Mouse (Mus musculus): ENCODE results near the gene Ppm1d. TPM values are rescaled to one million over a fixed set of nuclear protein-coding genes. Genes with fewer than 3 reads are reported as not detected.
A peak's percentile ranks its signal among the peaks of the same experiment; 100 is the strongest.

The Ppm1d gene
- polyA plus RNA-seq, 1 experiment, result 12.8 TPM

- Histone ChIP-seq H3K36me3 (ENCODE audit: control insufficient read depth, insufficient read depth, low read length) (no peaks in the 10 kb centered on the region), H3K27me3 (ENCODE audit: control insufficient read depth, insufficient read depth, low read length) (no peaks in the 10 kb centered on the region), H3K4me3 (ENCODE audit: control insufficient read depth, insufficient read depth, low read length) (no peak overlapping the region), H3K27ac (ENCODE audit: control insufficient read depth, insufficient read depth, low read length) (no peak overlapping the region), H3K4me1 (replicated peaks; ENCODE audit: control insufficient read depth, insufficient read depth, low read length) (0 out of 2 replicates have a peak, but pooled peaks cover 2% of the 10 kb centered on the region)
- DNase-seq, result no peak
- no peak for TF ChIP-seq CTCF (IDR thresholded peaks at IDR 0.05; ENCODE audit: borderline replicate concordance, control insufficient read depth, extremely low read depth, insufficient read depth, low read length, poor library complexity)
- no peak for TF ChIP-seq POLR2A (IDR thresholded peaks at IDR 0.05; ENCODE audit: control insufficient read depth, extremely low read depth, insufficient read depth, low read length, poor library complexity)
- WGBS, result 71% methylated on average over 4 of the region's 4 CpGs
Observed at GRCm38 (mm10) chr11:85306577-85307260, 4.3 kb upstream of the Ppm1d start.

- no peak overlapping the region for H3K4me3 ChIP-seq (ENCODE audit: control insufficient read depth, insufficient read depth, low read length)
- no peaks in the 10 kb centered on the region for H3K36me3 ChIP-seq (ENCODE audit: control insufficient read depth, insufficient read depth, low read length)
- no peak overlapping the region for H3K27ac ChIP-seq (ENCODE audit: control insufficient read depth, insufficient read depth, low read length)
- WGBS, result 71% methylated on average over 2 of the region's 2 CpGs
- H3K4me1 ChIP-seq (replicated peaks; ENCODE audit: control insufficient read depth, insufficient read depth, low read length), result peaks cover 5% of the 10 kb centered on the region
- H3K27me3 ChIP-seq (ENCODE audit: control insufficient read depth, insufficient read depth, low read length), result no peaks in the 10 kb centered on the region
- DNase-seq, result no peak
- TF ChIP-seq POLR2A (IDR thresholded peaks at IDR 0.05; ENCODE audit: control insufficient read depth, extremely low read depth, insufficient read depth, low read length, poor library complexity) (no peak), CTCF (IDR thresholded peaks at IDR 0.05; ENCODE audit: borderline replicate concordance, control insufficient read depth, extremely low read depth, insufficient read depth, low read length, poor library complexity) (no peak)
Observed at GRCm38 (mm10) chr11:85308799-85309198, 2.2 kb upstream of the Ppm1d start.

GRCm38 (mm10) chr11:85310407-85310712 lies 684 bp upstream of the Ppm1d start:
- Histone ChIP-seq H3K4me3 (ENCODE audit: control insufficient read depth, insufficient read depth, low read length) (peak overlapping the region; percentile 75), H3K36me3 (ENCODE audit: control insufficient read depth, insufficient read depth, low read length) (no peaks in the 10 kb centered on the region), H3K27me3 (ENCODE audit: control insufficient read depth, insufficient read depth, low read length) (no peaks in the 10 kb centered on the region), H3K4me1 (replicated peaks; ENCODE audit: control insufficient read depth, insufficient read depth, low read length) (peaks cover 5% of the 10 kb centered on the region), H3K27ac (ENCODE audit: control insufficient read depth, insufficient read depth, low read length) (peak overlapping the region; percentile 59)
- TF ChIP-seq POLR2A (IDR thresholded peaks at IDR 0.05; ENCODE audit: control insufficient read depth, extremely low read depth, insufficient read depth, low read length, poor library complexity) (no peak), CTCF (IDR thresholded peaks at IDR 0.05; ENCODE audit: borderline replicate concordance, control insufficient read depth, extremely low read depth, insufficient read depth, low read length, poor library complexity) (no peak)
- WGBS, result 3% methylated on average over 15 of the region's 15 CpGs
- no peak for DNase-seq

DNA sequence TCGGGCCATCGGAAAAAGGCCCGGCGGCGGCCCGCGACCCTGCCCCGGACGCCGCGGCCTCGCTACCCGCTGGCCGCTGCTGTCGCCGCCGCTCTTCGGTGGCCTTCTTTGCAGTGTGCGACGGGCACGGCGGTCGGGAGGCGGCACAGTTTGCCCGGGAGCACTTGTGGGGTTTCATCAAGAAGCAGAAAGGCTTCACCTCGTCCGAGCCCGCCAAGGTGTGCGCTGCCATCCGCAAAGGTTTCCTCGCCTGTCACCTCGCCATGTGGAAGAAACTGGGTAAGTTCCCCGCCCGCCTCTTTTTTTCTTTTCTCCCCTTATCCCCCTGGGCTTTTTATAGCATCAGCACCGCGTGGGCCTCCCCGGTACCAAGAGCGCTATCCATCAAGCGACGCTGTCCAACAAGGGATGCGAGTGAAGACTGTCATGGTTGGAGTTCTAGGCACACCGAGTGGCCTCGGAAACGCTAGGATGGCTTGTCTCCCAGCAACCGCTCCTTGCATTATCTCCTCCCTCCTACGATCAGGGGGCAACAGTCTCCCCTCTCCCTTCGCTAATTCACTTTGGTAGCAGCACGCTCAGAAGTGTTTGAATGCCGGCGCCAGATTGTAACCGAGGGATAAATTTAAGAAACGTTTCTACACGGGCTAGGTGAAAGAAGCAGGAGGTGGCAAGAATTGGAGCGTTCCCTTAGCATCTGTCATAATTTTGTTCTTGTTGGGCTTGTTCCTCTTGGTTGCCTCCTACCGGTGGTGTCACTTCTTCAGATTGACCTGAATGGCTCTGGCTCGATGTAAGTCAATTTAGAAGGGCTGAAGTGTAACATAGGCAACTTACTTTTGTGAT lies 824 bp downstream of the Ppm1d start:
- Histone ChIP-seq H3K4me1 (replicated peaks; ENCODE audit: control insufficient read depth, insufficient read depth, low read length) (peaks cover 5% of the 10 kb centered on the region), H3K27ac (ENCODE audit: control insufficient read depth, insufficient read depth, low read length) (peak overlapping the region; percentile 66), H3K4me3 (ENCODE audit: control insufficient read depth, insufficient read depth, low read length) (peak overlapping the region; percentile 87), H3K27me3 (ENCODE audit: control insufficient read depth, insufficient read depth, low read length) (no peaks in the 10 kb centered on the region), H3K36me3 (ENCODE audit: control insufficient read depth, insufficient read depth, low read length) (no peaks in the 10 kb centered on the region)
- TF ChIP-seq POLR2A (IDR thresholded peaks at IDR 0.05; ENCODE audit: control insufficient read depth, extremely low read depth, insufficient read depth, low read length, poor library complexity), result no peak
- WGBS, result under 1% methylated on average over 56 of the region's 56 CpGs
- DNase-seq, result peak; percentile 68

DNA sequence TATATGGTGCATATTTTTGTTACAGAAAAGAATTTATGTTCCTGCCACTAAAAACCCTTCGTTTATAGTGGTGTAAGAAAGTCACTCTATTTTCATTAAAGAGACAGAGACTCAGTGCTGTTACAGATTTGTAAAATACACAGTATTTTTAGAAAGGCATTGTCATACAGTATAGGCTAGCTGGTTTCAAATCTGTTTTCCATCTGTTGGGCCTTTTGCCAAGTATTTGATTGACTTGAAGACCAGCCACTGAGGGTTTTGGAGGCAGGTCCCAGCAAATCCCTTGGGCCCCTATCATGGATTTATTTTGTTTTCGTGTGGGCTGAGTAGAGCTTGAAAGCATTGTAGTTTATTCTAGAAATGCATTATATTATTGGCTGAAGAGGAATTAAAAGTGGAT lies 1.8 kb downstream of the Ppm1d start:
- TF ChIP-seq CTCF (IDR thresholded peaks at IDR 0.05; ENCODE audit: borderline replicate concordance, control insufficient read depth, extremely low read depth, insufficient read depth, low read length, poor library complexity), result no peak
- TF ChIP-seq POLR2A (IDR thresholded peaks at IDR 0.05; ENCODE audit: control insufficient read depth, extremely low read depth, insufficient read depth, low read length, poor library complexity), result no peak
- Histone ChIP-seq H3K27ac (ENCODE audit: control insufficient read depth, insufficient read depth, low read length) (no peak overlapping the region), H3K27me3 (ENCODE audit: control insufficient read depth, insufficient read depth, low read length) (no peaks in the 10 kb centered on the region), H3K4me3 (ENCODE audit: control insufficient read depth, insufficient read depth, low read length) (no peak overlapping the region), H3K36me3 (ENCODE audit: control insufficient read depth, insufficient read depth, low read length) (no peaks in the 10 kb centered on the region), H3K4me1 (replicated peaks; ENCODE audit: control insufficient read depth, insufficient read depth, low read length) (peaks cover 5% of the 10 kb centered on the region)
- no peak for DNase-seq
- 44% methylated on average over 2 of the region's 2 CpGs for WGBS

DNA sequence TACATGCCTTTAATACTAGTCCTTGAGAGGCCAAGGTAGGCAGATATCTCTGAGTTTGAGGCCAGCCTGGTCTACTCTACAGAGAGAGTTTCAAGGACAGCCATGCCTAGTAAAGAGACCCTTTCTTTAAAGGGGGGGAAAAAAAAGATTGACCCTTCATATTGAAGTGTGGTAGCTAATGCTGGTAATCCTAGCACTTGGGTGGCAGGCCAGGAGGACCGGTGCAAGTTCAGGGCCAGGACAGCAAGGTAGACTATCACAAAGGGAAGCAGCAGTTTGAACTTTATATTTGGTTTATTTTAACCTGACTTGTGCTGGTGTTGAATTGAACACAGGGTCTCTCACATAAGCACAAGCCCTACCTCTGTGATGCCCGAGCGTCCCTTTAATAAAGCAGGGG lies 2.3 kb downstream of the Ppm1d start:
- no peak overlapping the region for H3K4me3 ChIP-seq (ENCODE audit: control insufficient read depth, insufficient read depth, low read length)
- no peak overlapping the region for H3K27ac ChIP-seq (ENCODE audit: control insufficient read depth, insufficient read depth, low read length)
- H3K27me3 ChIP-seq (ENCODE audit: control insufficient read depth, insufficient read depth, low read length), result no peaks in the 10 kb centered on the region
- TF ChIP-seq CTCF (IDR thresholded peaks at IDR 0.05; ENCODE audit: borderline replicate concordance, control insufficient read depth, extremely low read depth, insufficient read depth, low read length, poor library complexity) (no peak), POLR2A (IDR thresholded peaks at IDR 0.05; ENCODE audit: control insufficient read depth, extremely low read depth, insufficient read depth, low read length, poor library complexity) (no peak)
- DNase-seq, result no peak
- WGBS, result 96% methylated on average over 3 of the region's 3 CpGs
- H3K4me1 ChIP-seq (replicated peaks; ENCODE audit: control insufficient read depth, insufficient read depth, low read length), result peaks cover 5% of the 10 kb centered on the region
- peaks cover 3% of the 10 kb centered on the region; the same call in 1 of the 2 replicates for H3K36me3 ChIP-seq (ENCODE audit: control insufficient read depth, insufficient read depth, low read length)

All from thymus, adult 2 months (tissue).